Mouse (Mus musculus): ENCODE data around the gene Hbp1. TPM values are rescaled to one million over a fixed set of nuclear protein-coding genes. Genes with fewer than 3 reads are reported as not detected.

Gene Hbp1
- total RNA-seq (2014; rRNA removed; ENCODE audit: low replicate concordance): 153 and 187 TPM in 2 replicates
- 97.9 and 127 TPM in 2 replicates for polyA plus RNA-seq (2015; fragmentation: Nextera tagmentation; extraction: Ambion mirVana)

GRCm38 (mm10) chr12:31949759-31950658 is at the start of gene Hbp1:
TSS of gene Hbp1 (minus strand) at chr12:31950535.
- under 1% methylated on average over 47 of the region's 71 CpGs for WGBS
- no peaks in the 10 kb centered on the region for H3K36me3 ChIP-seq (replicated peaks; ENCODE audit: control insufficient read depth, insufficient read depth, low read length)
- H3K9me3 ChIP-seq (replicated peaks; ENCODE audit: control insufficient read depth, low read length): no peaks in the 10 kb centered on the region
- no peak for TF ChIP-seq CTCF (IDR thresholded peaks at IDR 0.05; ENCODE audit: low read depth)
- peak; percentile 29; the same call in 1 of the 2 replicates for TF ChIP-seq EP300 (IDR thresholded peaks at IDR 0.05; ENCODE audit: low read depth)
- peak within 1 kb of the TSS; percentile 66 for H3K4me2 ChIP-seq (ENCODE audit: low read depth, low read length)
- peak; percentile 100 for DNase-seq (ENCODE audit: low spot score)
- peak within 1 kb of the TSS; percentile 97 for H3K4me3 ChIP-seq (ENCODE audit: low read depth, low read length)
- no peaks in the 10 kb centered on the region for H3K27me3 ChIP-seq (ENCODE audit: control insufficient read depth, insufficient read depth, low read length)
- peak; percentile 93 for ATAC-seq (ENCODE audit: insufficient read depth, low read depth)
- peak within 1 kb of the TSS; percentile 100 for H3K27ac ChIP-seq (ENCODE audit: low read depth)
- H3K9ac ChIP-seq (replicated peaks; ENCODE audit: low read depth, low read length): peak within 1 kb of the TSS; percentile 98
- H3K4me1 ChIP-seq (ENCODE audit: control insufficient read depth, insufficient read depth): peaks cover 14% of the 10 kb centered on the region

GRCm38 (mm10) chr12:31998706-31999105 is 48.4 kb upstream of the Hbp1 start:
- H3K4me3 ChIP-seq (ENCODE audit: low read depth, low read length): no peak overlapping the region
- 55% methylated on average over 5 of the region's 5 CpGs for WGBS

GRCm38 (mm10) chr12:31997328-31997878 is 47.1 kb upstream of the Hbp1 start:
- Histone ChIP-seq H3K4me3 (ENCODE audit: low read depth, low read length) (no peak overlapping the region), H3K4me2 (ENCODE audit: low read depth, low read length) (no peak overlapping the region), H3K36me3 (replicated peaks; ENCODE audit: control insufficient read depth, insufficient read depth, low read length) (no peaks in the 10 kb centered on the region), H3K9me3 (replicated peaks; ENCODE audit: control insufficient read depth, low read length) (no peaks in the 10 kb centered on the region), H3K27me3 (ENCODE audit: control insufficient read depth, insufficient read depth, low read length) (no peaks in the 10 kb centered on the region), H3K9ac (replicated peaks; ENCODE audit: low read depth, low read length) (no peak overlapping the region), H3K4me1 (ENCODE audit: control insufficient read depth, insufficient read depth) (peaks cover 20% of the 10 kb centered on the region; the same call in 1 of the 2 replicates), H3K27ac (ENCODE audit: low read depth) (no peak overlapping the region)
- TF ChIP-seq CTCF (IDR thresholded peaks at IDR 0.05; ENCODE audit: low read depth): no peak
- no peak for TF ChIP-seq EP300 (IDR thresholded peaks at IDR 0.05; ENCODE audit: low read depth)
- no peak for ATAC-seq (ENCODE audit: insufficient read depth, low read depth)
- 21% methylated on average over 3 of the region's 3 CpGs for WGBS
- DNase-seq (ENCODE audit: low spot score): no peak

More at GRCm38 (mm10) chr12:31998706-31999105, 48.4 kb upstream of the Hbp1 start:
- no peaks in the 10 kb centered on the region for H3K36me3 ChIP-seq (replicated peaks; ENCODE audit: control insufficient read depth, insufficient read depth, low read length)
- H3K4me1 ChIP-seq (ENCODE audit: control insufficient read depth, insufficient read depth): peaks cover 20% of the 10 kb centered on the region; the same call in 1 of the 2 replicates
- H3K9ac ChIP-seq (replicated peaks; ENCODE audit: low read depth, low read length): no peak overlapping the region
- H3K27ac ChIP-seq (ENCODE audit: low read depth): no peak overlapping the region
- no peak overlapping the region for H3K4me2 ChIP-seq (ENCODE audit: low read depth, low read length)
- H3K9me3 ChIP-seq (replicated peaks; ENCODE audit: control insufficient read depth, low read length): no peaks in the 10 kb centered on the region
- no peaks in the 10 kb centered on the region for H3K27me3 ChIP-seq (ENCODE audit: control insufficient read depth, insufficient read depth, low read length)
- no peak for TF ChIP-seq EP300 (IDR thresholded peaks at IDR 0.05; ENCODE audit: low read depth)
- no peak for TF ChIP-seq CTCF (IDR thresholded peaks at IDR 0.05; ENCODE audit: low read depth)
- ATAC-seq (ENCODE audit: insufficient read depth, low read depth): no peak
- DNase-seq (ENCODE audit: low spot score): no peak

GRCm38 (mm10) chr12:31996877-31997276 is 46.5 kb upstream of the Hbp1 start:
- 37% methylated on average over 5 of the region's 5 CpGs for WGBS
- no peaks in the 10 kb centered on the region for H3K36me3 ChIP-seq (replicated peaks; ENCODE audit: control insufficient read depth, insufficient read depth, low read length)
- no peak overlapping the region for H3K9ac ChIP-seq (replicated peaks; ENCODE audit: low read depth, low read length)
- H3K9me3 ChIP-seq (replicated peaks; ENCODE audit: control insufficient read depth, low read length): no peaks in the 10 kb centered on the region
- peak; percentile 40 for DNase-seq (ENCODE audit: low spot score)
- no peaks in the 10 kb centered on the region for H3K27me3 ChIP-seq (ENCODE audit: control insufficient read depth, insufficient read depth, low read length)
- no peak overlapping the region for H3K27ac ChIP-seq (ENCODE audit: low read depth)
- TF ChIP-seq EP300 (IDR thresholded peaks at IDR 0.05; ENCODE audit: low read depth) (no peak), CTCF (IDR thresholded peaks at IDR 0.05; ENCODE audit: low read depth) (no peak)
- peaks cover 20% of the 10 kb centered on the region; the same call in 1 of the 2 replicates for H3K4me1 ChIP-seq (ENCODE audit: control insufficient read depth, insufficient read depth)
- H3K4me3 ChIP-seq (ENCODE audit: low read depth, low read length): no peak overlapping the region
- H3K4me2 ChIP-seq (ENCODE audit: low read depth, low read length): no peak overlapping the region
- 0 out of 2 replicates have a peak, but pooled peaks have one; percentile 36 for ATAC-seq (ENCODE audit: insufficient read depth, low read depth)

GRCm38 (mm10) chr12:31990575-31990974 is 40.2 kb upstream of the Hbp1 start:
- Histone ChIP-seq H3K27me3 (ENCODE audit: control insufficient read depth, insufficient read depth, low read length) (no peaks in the 10 kb centered on the region), H3K4me3 (ENCODE audit: low read depth, low read length) (no peak overlapping the region), H3K4me1 (ENCODE audit: control insufficient read depth, insufficient read depth) (no peaks in the 10 kb centered on the region), H3K4me2 (ENCODE audit: low read depth, low read length) (no peak overlapping the region), H3K9me3 (replicated peaks; ENCODE audit: control insufficient read depth, low read length) (no peaks in the 10 kb centered on the region), H3K27ac (ENCODE audit: low read depth) (no peak overlapping the region), H3K36me3 (replicated peaks; ENCODE audit: control insufficient read depth, insufficient read depth, low read length) (no peaks in the 10 kb centered on the region), H3K9ac (replicated peaks; ENCODE audit: low read depth, low read length) (no peak overlapping the region)
- ATAC-seq (ENCODE audit: insufficient read depth, low read depth): no peak
- WGBS: 90% methylated on average over 4 of the region's 4 CpGs
- no peak for DNase-seq (ENCODE audit: low spot score)
- TF ChIP-seq EP300 (IDR thresholded peaks at IDR 0.05; ENCODE audit: low read depth) (no peak), CTCF (IDR thresholded peaks at IDR 0.05; ENCODE audit: low read depth) (no peak)
